Mouse (Mus musculus): ENCODE results near the gene Ssh2.
A peak's percentile ranks its signal among the peaks of the same experiment; 100 is the strongest.
"Not testable (repeated sequence)": the region's sequence is repeated elsewhere in the genome, so short reads cannot be mapped to it uniquely, and the experiment has no call there.

The Ssh2 gene

DNA sequence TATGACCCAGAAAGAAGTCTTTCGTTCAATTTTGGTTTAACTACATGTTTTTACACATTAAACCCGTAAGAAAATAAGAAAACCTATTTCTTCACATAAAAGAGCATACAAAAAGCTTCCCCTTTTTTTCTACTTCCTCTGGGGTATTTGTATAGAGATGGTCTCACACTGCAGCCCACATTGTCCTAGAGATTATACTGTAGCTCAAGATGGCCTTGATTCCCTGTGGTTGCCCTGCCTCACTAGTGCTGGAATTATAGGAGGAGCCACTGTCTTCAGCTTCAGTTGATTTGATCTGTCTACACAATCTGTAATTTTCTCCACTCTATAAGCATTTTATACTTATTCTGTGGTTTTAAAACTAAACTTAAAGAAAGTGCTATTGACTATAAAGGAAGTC lies 15.4 kb downstream of the Ssh2 start:
- DNase-seq: no peak

DNA sequence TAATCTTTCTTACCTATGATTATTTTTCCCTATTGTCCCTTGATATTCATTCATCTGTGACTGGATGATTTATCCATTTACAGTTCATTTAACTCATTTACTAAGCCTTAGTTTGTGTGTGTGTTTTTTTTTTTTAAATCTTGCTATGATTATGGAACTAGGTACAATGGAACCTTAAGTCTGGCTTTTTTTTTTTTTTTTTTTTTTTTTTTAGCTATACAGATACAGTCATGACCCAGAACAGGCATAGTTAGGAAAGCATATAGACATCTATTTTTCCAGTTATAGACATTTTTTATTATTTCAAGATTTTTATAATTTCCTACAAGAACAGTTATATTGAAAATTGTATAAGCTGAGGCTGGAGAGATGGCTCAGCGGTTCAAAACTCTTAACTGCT lies 19.2 kb downstream of the Ssh2 start:
- DNase-seq: no peak

DNA sequence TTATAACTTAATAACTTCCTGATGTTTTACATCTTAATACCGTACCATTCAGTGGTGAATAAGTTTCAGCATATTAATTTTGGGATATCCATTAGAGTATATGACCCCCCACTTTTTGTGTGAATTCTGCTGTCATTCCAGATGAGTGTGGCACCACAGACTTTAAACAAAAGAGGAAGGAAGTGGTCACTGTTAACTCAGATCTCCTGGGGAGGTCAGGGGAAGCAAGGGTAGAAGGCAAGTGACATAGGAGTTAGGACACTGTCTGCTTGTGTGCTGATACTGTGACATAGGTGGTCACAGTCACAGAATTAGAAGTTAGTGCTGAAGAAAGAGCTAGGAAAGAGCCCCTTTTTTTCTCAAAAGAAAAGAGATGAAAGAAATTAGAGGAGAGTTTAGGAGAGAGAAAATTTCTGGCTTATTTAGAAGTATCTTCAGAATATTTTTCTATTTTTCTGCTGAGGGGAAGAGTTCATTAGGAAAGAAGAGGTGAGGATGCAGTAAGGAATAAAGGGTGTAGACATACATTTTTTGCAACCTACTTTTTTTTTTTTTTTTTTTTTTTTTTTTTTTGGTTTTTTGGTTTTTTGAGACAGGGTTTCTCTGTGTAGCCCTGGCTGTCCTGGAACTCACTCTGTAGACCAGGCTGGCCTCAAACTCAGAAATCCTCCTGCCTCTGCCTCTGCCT lies 23.7 kb downstream of the Ssh2 start:
- DNase-seq: no peak

DNA sequence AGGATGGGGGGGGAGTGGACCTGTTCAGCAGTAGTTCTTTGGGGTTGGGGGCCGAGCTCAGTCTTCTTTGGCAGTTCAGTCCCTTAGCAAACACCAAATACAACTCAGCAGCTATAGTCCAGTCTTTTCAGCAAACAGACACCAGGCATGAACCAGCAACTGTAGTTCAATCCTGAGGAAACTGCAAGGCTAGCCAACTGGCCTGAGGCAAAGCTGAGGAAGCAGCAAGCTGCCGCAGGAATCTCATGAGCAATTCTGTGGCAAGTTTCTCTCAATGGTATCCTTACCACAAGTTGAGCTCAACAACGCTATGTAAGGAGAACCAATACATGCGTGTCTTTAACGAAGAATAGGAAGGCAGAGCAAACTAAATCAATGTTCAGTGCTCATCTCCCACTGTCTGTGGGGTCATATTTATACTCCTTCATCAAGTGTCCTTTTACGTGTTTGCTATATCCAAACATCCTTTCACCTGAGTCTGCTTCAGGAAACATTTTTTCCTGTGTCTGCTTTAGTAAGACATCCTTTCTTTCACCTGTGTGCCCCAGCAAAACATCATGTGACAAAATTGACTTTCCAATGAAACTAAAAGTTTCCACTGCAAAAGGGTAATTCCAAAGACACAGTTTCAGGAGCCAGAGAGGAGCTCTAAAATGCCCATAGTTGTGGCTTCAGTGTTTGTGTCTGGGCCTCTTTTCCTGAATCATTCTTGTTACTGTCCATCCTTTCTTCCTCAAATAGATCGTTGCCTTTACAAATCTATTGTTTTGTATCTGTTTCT lies 24.6 kb downstream of the Ssh2 start:
- no peak for DNase-seq

DNA sequence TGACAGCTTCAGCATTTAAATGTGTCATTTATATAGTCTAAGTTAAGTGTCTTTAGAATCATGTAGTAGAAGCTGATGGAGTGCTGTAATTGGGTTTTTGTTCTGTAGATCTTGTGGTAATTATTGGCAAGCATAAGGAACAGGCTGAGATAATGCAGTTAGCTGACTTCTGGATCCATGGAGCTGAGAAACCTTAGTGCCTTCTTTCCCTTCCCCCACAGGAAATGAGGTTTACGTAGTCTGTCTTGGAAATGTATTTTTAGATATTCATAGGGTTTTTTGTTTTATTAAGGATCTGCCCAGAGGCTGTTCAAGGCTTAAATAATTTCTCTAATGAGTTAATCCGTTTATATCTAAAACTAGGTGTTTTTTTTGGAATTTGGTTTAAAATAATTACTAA lies 26.8 kb downstream of the Ssh2 start:
- DNase-seq: no peak

DNA sequence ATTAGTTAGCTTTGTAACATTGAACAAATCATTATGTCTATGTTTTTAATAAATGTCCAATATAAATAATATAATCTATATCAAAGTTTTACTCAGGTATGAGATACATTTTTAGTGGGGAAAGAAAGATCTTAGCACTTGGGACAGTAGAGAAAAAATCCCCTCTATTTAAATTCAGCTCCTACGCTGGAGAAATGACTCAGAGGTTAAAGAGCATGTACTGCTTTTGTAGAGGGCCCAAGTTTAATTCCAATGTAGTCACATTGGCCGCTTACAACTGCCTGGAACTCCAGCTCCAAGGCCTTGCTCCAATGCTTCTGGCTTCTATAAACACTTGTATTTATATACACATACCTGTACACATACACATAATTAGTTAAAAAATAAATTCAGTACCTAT lies 36.7 kb downstream of the Ssh2 start:
- no peak for DNase-seq

DNA sequence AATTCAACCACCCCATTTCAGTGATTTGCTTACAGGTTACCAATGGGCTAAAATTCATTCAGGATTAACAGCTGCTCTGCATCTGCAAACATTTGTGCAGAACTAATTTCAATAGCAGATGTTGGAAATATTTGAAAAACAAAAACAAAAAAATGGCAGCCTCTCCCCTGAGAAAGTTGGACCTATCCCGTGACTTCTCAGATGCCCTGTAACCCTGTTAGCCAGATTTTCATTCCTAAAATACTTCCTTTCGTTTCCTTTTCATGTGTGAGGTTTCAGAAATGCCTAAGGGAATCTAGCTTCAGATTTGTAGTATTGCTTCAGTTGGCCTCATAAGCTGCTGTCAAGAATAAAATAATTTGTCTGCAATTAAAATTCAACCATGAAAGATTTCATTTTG lies 43.4 kb downstream of the Ssh2 start:
- no peak for DNase-seq

DNA sequence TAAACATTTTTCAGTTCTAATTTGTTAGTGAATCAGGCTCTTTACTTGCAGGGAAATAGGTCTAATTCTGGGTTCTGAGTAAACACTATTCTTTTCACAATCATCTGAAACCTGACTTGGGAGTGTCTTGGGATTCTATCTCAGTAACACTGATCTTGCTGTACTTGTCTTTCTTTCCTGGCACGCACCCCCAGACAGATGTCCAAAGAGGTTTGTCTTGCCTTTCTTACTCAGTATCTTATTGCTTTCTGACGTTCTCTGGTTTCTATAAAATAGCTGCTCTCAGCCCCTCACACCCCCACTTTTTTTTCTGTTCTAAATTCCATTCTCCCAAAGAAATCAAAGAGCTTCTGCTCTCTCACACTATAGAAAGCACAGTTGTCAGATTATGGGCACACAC lies 51.3 kb downstream of the Ssh2 start:
- DNase-seq: no peak

DNA sequence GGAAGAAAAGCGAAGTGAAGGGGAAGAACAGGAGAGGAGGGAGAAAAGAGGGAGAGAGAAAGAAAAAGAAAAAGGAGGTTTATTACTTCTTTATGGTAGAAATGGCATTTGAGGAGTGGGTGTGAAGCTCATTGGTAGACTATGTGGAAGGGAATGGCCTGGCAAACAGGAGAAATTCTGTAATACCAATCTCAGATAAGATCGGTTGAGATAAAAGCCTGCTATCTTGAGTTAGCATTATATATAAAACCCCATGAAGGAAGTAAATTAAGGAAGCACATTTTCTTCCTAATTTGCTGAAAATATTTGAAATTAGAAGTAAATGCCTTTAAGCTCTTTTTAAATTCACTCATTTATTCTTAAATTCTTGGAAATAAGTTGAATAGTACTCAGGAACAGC lies 59.9 kb downstream of the Ssh2 start:
- no peak for DNase-seq

DNA sequence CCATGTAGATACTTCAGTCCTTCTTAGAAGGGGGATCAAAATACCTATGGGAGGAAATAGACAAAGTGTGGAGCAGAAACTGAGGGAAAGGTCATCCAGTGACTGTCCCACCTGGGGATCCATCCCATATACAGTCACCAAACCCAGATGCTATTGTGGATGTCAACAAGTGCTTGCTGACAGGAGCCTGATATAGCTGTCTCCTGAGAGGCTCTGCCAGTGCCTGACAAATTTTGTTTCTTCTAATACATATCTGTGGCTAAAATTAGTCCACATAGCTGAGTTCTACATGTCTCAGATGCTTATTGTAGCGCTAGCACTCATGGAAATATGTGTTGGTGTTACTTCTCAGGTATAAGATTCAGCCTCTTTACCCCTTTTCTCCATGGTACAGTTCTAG lies 62.5 kb downstream of the Ssh2 start:
- DNase-seq: not testable (repeated sequence)

DNA sequence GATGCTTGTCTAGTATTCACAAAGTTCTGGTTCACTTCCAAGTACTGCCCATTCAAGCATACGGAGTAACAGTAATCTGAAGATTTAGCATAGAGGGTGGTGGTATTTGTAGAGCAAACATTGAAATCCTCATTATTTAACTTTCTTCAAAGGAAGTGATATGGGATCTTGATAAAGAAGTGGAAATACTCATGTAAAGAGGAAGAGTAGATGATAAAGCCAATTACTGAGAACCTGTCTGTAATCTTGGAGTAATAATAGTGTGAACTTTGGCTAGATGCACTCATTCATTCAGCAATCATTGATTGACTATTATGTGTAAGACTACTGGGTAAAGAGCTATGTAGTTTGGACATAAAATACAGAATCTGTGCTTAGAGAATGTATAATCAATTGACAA lies 64.1 kb downstream of the Ssh2 start:
- DNase-seq: no peak

DNA sequence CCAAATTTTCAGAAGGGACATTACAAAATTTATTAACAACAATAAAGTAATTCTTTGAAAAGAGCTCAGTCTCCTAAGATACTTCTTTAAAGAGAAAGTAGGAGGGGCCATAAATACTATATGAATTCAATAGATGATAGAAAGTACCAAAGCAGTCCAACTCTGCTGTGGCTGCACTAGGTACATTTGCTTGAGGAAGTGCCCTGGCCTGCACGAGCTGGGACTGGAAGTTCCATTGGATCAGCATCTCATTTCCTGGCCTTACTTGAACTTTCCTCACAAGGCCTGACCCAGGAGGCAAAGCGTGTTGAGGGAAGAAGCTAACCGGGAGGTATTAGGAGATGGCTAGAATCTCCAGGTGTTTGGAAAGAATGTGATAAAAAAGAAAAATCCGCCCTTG lies 75.4 kb downstream of the Ssh2 start:
- DNase-seq: no peak

DNA sequence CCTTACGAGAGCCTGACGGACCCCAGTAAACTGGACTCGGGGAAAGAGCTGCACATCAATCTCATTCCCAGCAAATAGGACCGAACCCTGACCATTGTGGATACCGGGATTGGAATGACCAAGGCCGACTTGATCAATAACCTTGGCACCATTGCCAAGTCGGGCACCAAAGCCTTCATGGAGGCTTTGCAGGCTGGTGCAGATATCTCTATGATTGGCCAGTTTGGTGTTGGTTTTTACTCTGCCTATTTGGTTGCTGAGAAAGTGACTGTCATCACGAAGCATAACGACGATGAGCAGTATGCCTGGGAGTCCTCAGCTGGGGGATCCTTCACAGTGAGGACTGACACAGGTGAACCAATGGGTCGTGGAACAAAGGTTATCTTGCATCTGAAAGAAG lies 77.6 kb downstream of the Ssh2 start:
- DNase-seq: not testable (repeated sequence)

DNA sequence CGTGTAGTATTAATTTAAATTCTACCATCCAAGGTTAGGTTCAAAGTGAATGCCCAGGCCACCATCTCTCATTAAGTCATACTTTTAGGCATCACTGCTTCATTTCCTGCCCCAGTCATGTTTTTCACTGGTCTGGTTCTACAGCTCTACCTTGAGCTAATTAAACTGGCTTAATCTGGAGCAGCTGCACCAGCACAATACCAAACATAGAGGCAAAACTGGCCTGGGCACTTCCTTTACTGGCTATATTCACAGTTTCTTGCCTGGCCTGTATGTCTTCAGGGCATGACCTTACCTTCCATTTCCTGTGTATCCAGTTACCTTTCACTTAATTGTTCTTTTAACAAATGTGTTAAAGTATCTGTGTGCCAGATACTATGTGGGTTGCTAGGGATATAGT lies 81.2 kb downstream of the Ssh2 start:
- DNase-seq: no peak

DNA sequence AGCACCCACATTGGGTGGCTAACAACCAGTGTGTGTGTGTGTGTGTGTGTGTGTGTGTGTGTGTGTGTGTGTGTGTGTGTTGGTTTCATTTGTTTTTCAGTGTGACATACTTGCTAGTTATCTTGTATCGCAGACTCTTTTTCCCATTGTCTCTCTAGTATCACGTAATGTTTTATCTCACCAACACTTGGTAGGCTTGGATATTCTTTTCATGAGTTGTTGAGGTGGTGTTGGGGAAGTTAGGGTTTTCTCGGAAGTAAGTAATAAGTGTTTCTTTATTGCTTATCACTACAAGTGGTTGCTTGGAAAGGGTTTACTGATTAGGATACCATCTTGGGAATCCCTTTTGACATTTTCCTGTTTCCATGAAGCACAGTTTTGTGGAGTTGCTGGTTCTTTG lies 91.1 kb downstream of the Ssh2 start:
- DNase-seq: no peak

DNA sequence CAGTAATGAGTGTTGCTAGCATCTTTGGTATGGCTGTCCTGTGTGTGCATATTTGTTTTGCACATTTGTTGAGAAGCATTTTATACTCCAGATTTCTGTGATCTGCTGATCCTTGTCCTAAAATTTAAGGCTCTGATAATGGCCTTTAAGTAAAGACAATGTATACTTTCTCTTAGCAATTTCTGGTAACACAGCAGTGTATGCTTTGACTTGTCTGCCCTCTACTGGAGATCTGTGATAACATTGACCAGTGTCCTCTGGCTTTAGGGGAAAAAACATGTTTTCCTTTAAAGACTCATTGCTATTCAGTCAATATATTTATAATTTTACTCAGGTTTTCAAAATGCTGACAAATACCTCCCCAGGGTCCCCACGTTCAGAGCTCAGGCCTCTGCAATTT lies 92.4 kb downstream of the Ssh2 start:
- DNase-seq: peak in 1 of 2 experiments; percentile 3

DNA sequence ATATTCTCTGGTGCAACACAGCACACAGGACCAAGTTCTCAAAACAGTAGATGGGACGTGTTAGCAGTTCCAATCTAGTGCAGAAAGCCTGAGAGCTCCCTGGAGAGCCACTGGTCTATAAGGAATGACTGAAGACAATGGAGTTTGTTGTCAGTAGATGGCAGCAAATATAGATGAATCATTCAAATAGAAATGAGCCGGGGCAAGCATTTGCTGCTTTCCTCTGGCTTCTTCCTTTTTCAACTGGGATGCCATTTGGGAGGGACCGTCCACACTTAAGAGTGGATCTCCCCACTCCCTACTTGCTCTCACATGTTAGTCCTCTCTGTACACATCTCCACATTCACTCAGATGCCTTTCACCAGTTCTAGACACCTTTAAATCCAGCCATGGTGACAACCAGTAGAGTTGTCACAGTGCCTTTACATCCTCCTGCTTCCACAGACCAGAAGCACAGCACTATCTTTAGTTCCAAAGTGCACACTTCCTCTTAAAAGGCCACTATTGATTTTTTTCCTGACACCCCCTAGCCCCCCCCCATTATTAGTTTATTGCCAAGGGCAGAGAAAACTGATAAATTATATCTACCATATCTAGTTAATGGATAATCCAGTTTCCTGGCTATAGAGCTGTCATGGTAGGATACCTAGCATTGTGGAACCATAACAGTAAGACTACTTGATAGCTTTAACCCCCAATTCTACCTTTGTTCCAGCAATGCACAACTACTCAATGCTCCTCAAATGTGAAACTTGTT lies 101.8 kb downstream of the Ssh2 start:
- DNase-seq: peak in 1 of 2 experiments; percentile 2

DNA sequence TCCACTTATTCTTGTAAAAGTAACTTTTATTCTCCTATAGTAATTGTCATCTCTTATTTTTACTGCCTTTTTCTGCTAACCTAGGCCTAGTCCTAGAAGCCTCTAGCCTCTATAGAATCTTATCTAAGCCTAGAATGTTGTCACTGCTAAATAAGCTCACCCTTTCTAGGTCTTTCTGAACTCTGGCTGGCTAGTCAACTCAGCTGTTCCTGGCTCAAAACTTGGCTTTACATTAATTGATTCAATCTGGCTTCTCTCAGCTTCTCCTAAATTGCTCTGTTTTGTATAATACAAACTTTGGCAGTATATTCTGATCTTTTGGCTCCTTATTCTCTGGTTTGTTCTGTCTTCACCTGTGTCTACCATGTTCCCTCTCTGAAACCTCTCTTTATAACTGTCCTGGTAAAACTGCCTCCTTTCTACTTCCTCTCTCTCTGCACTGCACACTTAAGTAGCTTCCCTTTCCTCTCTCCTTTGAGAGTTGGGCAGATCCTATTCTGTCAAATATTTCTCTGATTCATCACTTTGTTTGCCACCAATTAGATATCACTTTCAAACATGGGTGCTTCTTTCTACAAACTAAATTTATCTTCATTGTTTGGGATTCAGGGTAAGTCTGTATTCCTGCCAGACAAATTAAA lies 102.5 kb downstream of the Ssh2 start:
- DNase-seq: no peak

DNA sequence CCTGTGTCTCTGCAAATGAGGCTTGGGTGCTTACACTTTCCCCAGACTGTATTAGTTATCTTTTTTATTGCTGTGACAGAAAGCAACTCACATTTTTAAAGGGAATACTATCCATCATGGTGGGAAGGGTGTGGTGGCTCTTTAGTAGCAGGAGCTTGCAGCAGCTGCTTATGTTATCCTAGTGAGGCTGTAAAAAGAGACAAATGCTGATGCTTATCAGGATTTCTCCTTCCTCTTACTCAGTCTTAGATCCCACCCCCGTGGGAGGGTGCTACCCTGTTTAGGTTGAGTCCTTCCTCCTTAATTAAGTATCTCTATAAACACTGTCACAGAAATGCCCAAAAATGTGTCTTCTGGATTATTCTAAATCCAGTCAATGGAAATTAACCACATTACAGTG lies 105.1 kb downstream of the Ssh2 start:
- no peak for DNase-seq

DNA sequence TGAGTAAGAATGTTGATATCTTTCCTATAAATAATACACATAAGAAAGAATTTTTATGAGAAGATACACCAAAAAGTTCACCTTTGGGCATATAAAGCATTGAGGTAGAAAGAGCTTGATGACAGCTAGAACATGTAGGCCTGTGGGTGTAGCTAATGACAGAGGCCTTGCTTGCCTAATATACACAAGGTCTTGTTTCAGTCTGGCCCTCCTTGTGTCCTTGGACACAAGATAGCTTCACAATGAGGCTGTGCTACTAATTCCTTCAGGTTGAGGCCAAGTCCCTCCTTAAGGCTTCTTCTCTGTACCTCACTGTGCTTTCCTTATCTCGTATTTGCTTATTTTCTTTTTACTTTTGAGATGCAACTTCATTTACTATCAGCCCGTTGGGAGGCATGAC lies 114.4 kb downstream of the Ssh2 start:
- no peak for DNase-seq

DNA sequence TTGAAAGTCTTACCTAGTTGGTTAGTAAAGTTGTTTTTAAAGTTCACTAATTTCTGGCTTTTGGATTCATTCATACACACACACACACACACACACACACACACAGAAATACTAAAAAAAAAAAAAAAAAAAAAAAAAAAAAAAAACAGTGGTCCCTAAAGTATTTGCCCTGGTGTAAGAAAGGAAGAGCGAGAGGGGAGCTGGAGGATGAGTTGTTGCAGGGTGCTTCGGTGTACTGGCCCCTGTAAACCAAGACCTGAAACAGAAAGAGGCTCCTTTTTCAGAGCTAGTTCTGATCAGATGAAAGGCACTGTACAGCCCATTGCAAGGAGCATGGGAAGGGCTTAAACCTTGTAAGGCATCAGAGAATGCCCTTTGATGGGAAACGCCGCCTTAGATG lies 131.2 kb downstream of the Ssh2 start:
- DNase-seq: no peak

DNA sequence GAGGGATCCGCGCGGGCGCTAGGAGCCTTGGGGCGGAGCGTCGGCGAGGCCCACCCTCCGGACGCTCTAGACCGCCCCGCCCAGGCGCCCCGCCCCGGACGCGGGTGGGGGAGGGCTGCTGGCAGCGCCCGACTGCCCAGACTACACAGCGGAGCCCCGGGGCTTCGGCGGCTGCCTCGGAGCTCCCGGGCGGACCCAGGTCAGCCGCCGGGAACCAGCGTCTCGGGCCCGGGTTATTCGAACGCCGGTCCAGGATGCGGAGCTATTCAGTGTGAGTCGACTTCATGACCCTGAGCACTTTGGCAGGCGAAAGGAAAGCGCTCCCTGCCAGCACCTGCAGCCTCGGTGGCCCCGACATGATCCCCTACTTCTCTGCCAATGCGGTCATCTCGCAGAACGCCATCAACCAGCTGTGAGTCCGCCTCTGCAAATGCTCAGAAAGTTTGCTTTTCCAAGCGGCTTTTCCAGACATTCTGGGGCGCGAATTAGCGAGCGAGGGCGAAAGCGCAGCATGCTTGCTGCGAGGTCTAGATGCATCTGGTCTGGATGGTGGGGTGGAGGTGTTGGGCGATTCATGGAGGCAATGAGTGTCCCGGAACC lies 132.2 kb downstream of the Ssh2 start:
- DNase-seq: peak; percentile 93

DNA sequence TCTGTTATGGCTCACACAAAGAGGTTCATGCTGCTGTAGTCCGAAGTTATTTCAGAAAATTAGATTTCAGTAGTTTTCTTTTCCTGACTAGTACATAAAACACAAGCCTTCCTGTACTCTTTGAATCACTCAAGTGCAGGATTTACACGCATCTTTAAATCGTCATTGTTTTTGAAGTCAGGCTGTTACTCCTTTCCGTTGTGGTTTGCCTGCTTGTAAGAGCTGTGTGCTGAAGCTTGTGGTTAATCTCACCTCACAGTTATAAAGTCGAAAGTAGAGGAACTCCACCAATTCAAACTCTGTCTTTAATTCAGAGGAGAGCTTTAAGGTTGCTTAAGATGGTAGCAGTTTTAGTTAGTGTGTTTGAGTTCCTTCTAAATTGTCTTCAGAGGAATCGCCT lies 132.9 kb downstream of the Ssh2 start:
- DNase-seq: peak in 1 of 2 experiments; percentile 15
